Mouse (Mus musculus) heart, adult 8-10 months (tissue): Measurements from ENCODE around the gene Ltb. TPM values are rescaled to one million over a fixed set of nuclear protein-coding genes. Genes with fewer than 3 reads are reported as not detected.

Experiments
- DNase-seq: peaks from one replicate; pipeline ENCODE4 v3.0.0; 2022; ENCODE audit warnings: low spot score
- total RNA-seq, 4 experiments: library from RNA; stranded (reverse); gene quantifications; 2 replicates each; pipeline ENCODE4 v1.2.4; 2022

The Ltb gene
- total RNA-seq, 4 experiments from 2014 or later, result 0.69 to 1.6 (median 0.80) TPM

GRCm38 (mm10) chr17:35165451-35166155 is 28.6 kb upstream of the Ltb start:
- DNase-seq, result no peak

GRCm38 (mm10) chr17:35166352-35167035 is 27.7 kb upstream of the Ltb start:
- DNase-seq, result peak; percentile 60

- DNase-seq, result no peak
Measured at GRCm38 (mm10) chr17:35167794-35168193, 26.4 kb upstream of the Ltb start.

GRCm38 (mm10) chr17:35168541-35169207 is 25.6 kb upstream of the Ltb start:
- DNase-seq, result no peak

- no peak for DNase-seq
Measured at GRCm38 (mm10) chr17:35172445-35173234, 21.6 kb upstream of the Ltb start.

GRCm38 (mm10) chr17:35173329-35173728 is 20.9 kb upstream of the Ltb start:
- DNase-seq, result no peak

GRCm38 (mm10) chr17:35174201-35174977 is 19.9 kb upstream of the Ltb start:
- no peak for DNase-seq

GRCm38 (mm10) chr17:35175382-35175781 is 18.9 kb upstream of the Ltb start:
- no peak for DNase-seq

- DNase-seq, result no peak
Measured at GRCm38 (mm10) chr17:35175968-35176367, 18.3 kb upstream of the Ltb start, which contains the start of gene Aif1. Gene Aif1 (minus strand): TSS chr17:35176068.

- DNase-seq, result peak; percentile 73
Measured at GRCm38 (mm10) chr17:35178528-35178927, 15.7 kb upstream of the Ltb start.

GRCm38 (mm10) chr17:35180093-35180492 is 14.1 kb upstream of the Ltb start:
- no peak for DNase-seq

GRCm38 (mm10) chr17:35185639-35186611 is 8.3 kb upstream of the Ltb start:
- peak; percentile 77 for DNase-seq

- no peak for DNase-seq
Measured at GRCm38 (mm10) chr17:35186681-35187080, 7.6 kb upstream of the Ltb start.

GRCm38 (mm10) chr17:35187345-35187744 is 6.9 kb upstream of the Ltb start:
- no peak for DNase-seq

- no peak for DNase-seq
Measured at GRCm38 (mm10) chr17:35187959-35188610, 6.2 kb upstream of the Ltb start, which contains the start of gene Lst1. Gene Lst1 (minus strand): TSS chr17:35188439.

- no peak for DNase-seq
Measured at GRCm38 (mm10) chr17:35189186-35189585, 5.1 kb upstream of the Ltb start.

- DNase-seq, result no peak
Measured at GRCm38 (mm10) chr17:35190096-35190495, 4.1 kb upstream of the Ltb start.

GRCm38 (mm10) chr17:35191723-35192122 is 2.5 kb upstream of the Ltb start:
- DNase-seq, result no peak

GRCm38 (mm10) chr17:35192924-35193323 is 1.3 kb upstream of the Ltb start:
- no peak for DNase-seq
